Mouse (Mus musculus): Measurements from ENCODE around the gene Cntfr.

DNA sequence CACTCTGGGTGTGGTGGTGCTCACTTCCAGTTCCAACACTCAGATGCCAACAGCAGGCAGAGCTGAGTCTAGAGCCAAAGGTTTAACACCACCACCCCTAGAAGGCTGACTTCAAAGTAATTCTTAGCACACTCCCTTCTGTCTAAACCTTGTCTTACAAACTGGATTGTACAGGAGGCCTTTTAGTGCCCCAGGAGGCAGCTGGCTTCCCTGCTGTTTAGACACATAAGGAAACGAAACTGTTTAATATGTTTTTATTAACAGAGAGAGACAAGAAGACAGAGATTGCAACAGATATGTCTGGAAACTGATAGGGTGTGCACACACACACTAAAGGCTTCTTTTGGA lies 41.3 kb upstream of the Cntfr start:
- TF ChIP-seq EP300 (IDR thresholded peaks at IDR 0.05; ENCODE audit: low read depth): no peak
- no peak for TF ChIP-seq CTCF (IDR thresholded peaks at IDR 0.05; ENCODE audit: low read depth)
